Mouse (Mus musculus) stomach, postnatal 0 days (tissue): ENCODE measurements at regions not wholly inside any gene's neighbourhood (a gene's known extent, or its start where the extent isn't known, plus 50 kb on each side); places are given as distances from the start of the nearest gene placed in this dataset.

ENCODE experiments used
- ATAC-seq: fragments of 200-750 bp; cut with Nextera tagmentation; 2 replicates; pipeline ENCODE4 v1.8.0; 2017; ENCODE audit not compliant: low FRiP score, low TSS enrichment
- DNase-seq: peaks from one replicate; pipeline ENCODE4 v3.0.0-alpha.2; 2016; ENCODE audit warnings: low spot score
- H3K27ac ChIP-seq: fragments of 300-500 bp; sonication (generic); replicated peaks from 2 replicates; pipeline ENCODE4 v1.5.1; 2014; ENCODE audit warnings: mild to moderate bottlenecking, control low read depth
- H3K27me3 ChIP-seq: fragments of 300-500 bp; sonication (generic); 2 replicates; pipeline ENCODE4 v1.6.1; 2014; ENCODE audit warnings: low read length; ENCODE audit not compliant: control insufficient read depth, insufficient read depth
- H3K36me3 ChIP-seq: fragments of 300-500 bp; sonication (generic); 2 replicates; pipeline ENCODE4 v1.6.1; 2014; ENCODE audit warnings: low read length, mixed read lengths; ENCODE audit not compliant: control insufficient read depth, insufficient read depth
- H3K4me1 ChIP-seq: fragments of 300-500 bp; sonication (generic); replicated peaks from 2 replicates; pipeline ENCODE4 v1.6.1; 2014; ENCODE audit warnings: antibody characterized with exemption; ENCODE audit not compliant: control insufficient read depth, insufficient read depth
- H3K4me2 ChIP-seq: fragments of 300-500 bp; sonication (generic); replicated peaks from 2 replicates; pipeline ENCODE4 v1.6.1; 2014; ENCODE audit warnings: low read depth, mild to moderate bottlenecking, control low read depth, moderate library complexity
- H3K4me3 ChIP-seq: fragments of 300-500 bp; sonication (generic); 2 replicates; pipeline ENCODE4 v1.5.1; 2014; ENCODE audit warnings: low read depth, low read length, control low read depth
- H3K9ac ChIP-seq: fragments of 300-500 bp; sonication (generic); 2 replicates; pipeline ENCODE4 v1.6.1; 2014; ENCODE audit warnings: mild to moderate bottlenecking, low read length, control low read depth, mixed read lengths
- H3K9me3 ChIP-seq: fragments of 300-500 bp; sonication (generic); 2 replicates; pipeline ENCODE4 v1.6.1; 2016; ENCODE audit warnings: low read length; ENCODE audit not compliant: control insufficient read depth
- CTCF ChIP-seq: IDR thresholded peaks from 2 replicates; pipeline ENCODE4 v1.5.1; 2016; ENCODE audit warnings: antibody characterized with exemption, low read depth, mild to moderate bottlenecking, moderate library complexity
- EP300 ChIP-seq: optimal IDR thresholded peaks from 2 replicates; pipeline ENCODE3; 2016; ENCODE audit warnings: antibody characterized with exemption
- WGBS: fragments of 180-500 bp; shearing (Covaris S2); extraction: QIAGEN DNeasy Blood & Tissue Kit; methylation state at CpG from one replicate; pipeline ENCODE4 v1.1.7; 2014; 5-methylcytosine and 5-hydroxymethylcytosine counted together

- Histone ChIP-seq H3K27ac (no peak overlapping the region), H3K36me3 (no peaks in the 10 kb centered on the region), H3K4me1 (no peaks in the 10 kb centered on the region), H3K4me3 (no peak overlapping the region), H3K9me3 (no peaks in the 10 kb centered on the region), H3K4me2 (no peak overlapping the region), H3K9ac (no peak overlapping the region), H3K27me3 (no peaks in the 10 kb centered on the region)
- no peak for DNase-seq
- WGBS, result 65% methylated on average over 3 of the region's 3 CpGs
- ATAC-seq, result no peak
- TF ChIP-seq CTCF (no peak), EP300 (no peak)
Observed at GRCm38 (mm10) chr12:86626684-86627083, 51.8 kb upstream of the Vash1 start.

GRCm38 (mm10) chr12:86628050-86628782, 50.3 kb upstream of the Vash1 start:
- ATAC-seq (no peak), DNase-seq (no peak)
- 34% methylated on average over 10 of the region's 10 CpGs for WGBS

More at GRCm38 (mm10) chr12:86628050-86628782, 50.3 kb upstream of the Vash1 start:
- Histone ChIP-seq H3K27me3 (no peaks in the 10 kb centered on the region), H3K9ac (no peak overlapping the region), H3K4me1 (no peaks in the 10 kb centered on the region), H3K27ac (no peak overlapping the region), H3K36me3 (no peaks in the 10 kb centered on the region), H3K4me2 (no peak overlapping the region), H3K9me3 (no peaks in the 10 kb centered on the region), H3K4me3 (no peak overlapping the region)
- TF ChIP-seq CTCF (no peak), EP300 (no peak)
